Mouse (Mus musculus): Measurements from ENCODE around the gene Fosl1.

- TF ChIP-seq CTCF (IDR thresholded peaks at IDR 0.05; ENCODE audit: control insufficient read depth, insufficient read depth, insufficient read length) = peak; percentile 5
- TF ChIP-seq USF1 (IDR thresholded peaks at IDR 0.05; ENCODE audit: low read depth) = no peak
- TF ChIP-seq MAX (IDR thresholded peaks at IDR 0.05) = no peak
- TF ChIP-seq MYOG (IDR thresholded peaks at IDR 0.05; ENCODE audit: control insufficient read depth, extremely low read depth, insufficient read length) = no peak
Measured at GRCm38 (mm10) chr19:5474281-5475068, 27.1 kb downstream of the Fosl1 start.
